Mouse (Mus musculus) heart, postnatal 0 days (tissue): ENCODE data around the gene Tshz2. TPM values are rescaled to one million over a fixed set of nuclear protein-coding genes. Genes with fewer than 3 reads are reported as not detected.
A peak's percentile ranks its signal among the peaks of the same experiment; 100 is the strongest.

Experiments used
- ATAC-seq: fragments of 200-750 bp; cut with Nextera tagmentation; 2 replicates; pipeline ENCODE4 v1.8.0; 2017; ENCODE audit warnings: low read depth, moderate number of reproducible peaks, moderate library complexity; ENCODE audit not compliant: insufficient read depth
- DNase-seq: peaks from one replicate; pipeline ENCODE4 v3.0.0-alpha.2; 2016; ENCODE audit warnings: low spot score
- H3K27ac ChIP-seq: fragments of 300-500 bp; sonication (generic); 2 replicates; pipeline ENCODE4 v1.5.1; 2014; ENCODE audit warnings: low read depth, mild to moderate bottlenecking
- H3K27me3 ChIP-seq: fragments of 300-500 bp; sonication (generic); 2 replicates; pipeline ENCODE4 v1.6.1; 2014; ENCODE audit warnings: low read length, mixed read lengths; ENCODE audit not compliant: control insufficient read depth, insufficient read depth
- H3K36me3 ChIP-seq: fragments of 300-500 bp; sonication (generic); replicated peaks from 2 replicates; pipeline ENCODE4 v1.6.1; 2014; ENCODE audit warnings: low read length, mixed read lengths; ENCODE audit not compliant: control insufficient read depth, insufficient read depth
- H3K4me1 ChIP-seq: fragments of 300-500 bp; sonication (generic); 2 replicates; pipeline ENCODE4 v1.6.1; 2014; ENCODE audit warnings: antibody characterized with exemption; ENCODE audit not compliant: control insufficient read depth, insufficient read depth
- H3K4me2 ChIP-seq: fragments of 300-500 bp; sonication (generic); 2 replicates; pipeline ENCODE4 v1.6.1; 2014; ENCODE audit warnings: low read depth, mild to moderate bottlenecking, low read length, moderate library complexity
- H3K4me3 ChIP-seq: fragments of 300-500 bp; sonication (generic); 2 replicates; pipeline ENCODE4 v1.5.1; 2014; ENCODE audit warnings: low read depth, low read length
- H3K9ac ChIP-seq: fragments of 300-500 bp; sonication (generic); replicated peaks from 2 replicates; pipeline ENCODE4 v1.6.1; 2014; ENCODE audit warnings: low read depth, low read length, mixed read lengths
- H3K9me3 ChIP-seq: fragments of 300-500 bp; sonication (generic); replicated peaks from 2 replicates; pipeline ENCODE4 v1.6.1; 2016; ENCODE audit warnings: low read length; ENCODE audit not compliant: control insufficient read depth
- CTCF ChIP-seq: IDR thresholded peaks from 2 replicates; pipeline ENCODE4 v1.5.1; 2016; ENCODE audit warnings: antibody characterized with exemption, control low read depth, low read depth
- EP300 ChIP-seq: IDR thresholded peaks from 2 replicates; pipeline ENCODE4 v1.6.1; 2016; ENCODE audit warnings: antibody characterized with exemption, low read depth
- WGBS: fragments of 180-500 bp; shearing (Covaris S2); extraction: QIAGEN DNeasy Blood & Tissue Kit; methylation state at CpG from one replicate; pipeline ENCODE4 v1.1.7; 2014; 5-methylcytosine and 5-hydroxymethylcytosine counted together
- polyA plus RNA-seq: library from polyadenylated mRNA; unstranded; fragments of >200 nt; fragmentation: Nextera tagmentation; extraction: Ambion mirVana; gene quantifications from 2 replicates; pipeline ENCODE4 v1.2.1, GENCODE M21; 2015
- total RNA-seq: library from RNA; depleted of rRNA; stranded (reverse); fragments of >200 nt; gene quantifications from 2 replicates; pipeline ENCODE4 v1.2.3, GENCODE M21; 2014; ENCODE audit warnings: low replicate concordance

Tshz2 gene
- total and polyA plus RNA-seq, 2 experiments from 2014 or later, result 2.8 to 7.8 TPM

GRCm38 (mm10) chr2:170046371-170047145 lies 413.7 kb downstream of the Tshz2 start:
- no peaks in the 10 kb centered on the region for H3K9me3 ChIP-seq
- no peak for ATAC-seq
- H3K4me3 ChIP-seq, result no peak overlapping the region
- DNase-seq, result no peak
- H3K27me3 ChIP-seq, result no peaks in the 10 kb centered on the region
- WGBS, result 84% methylated on average over 9 of the region's 9 CpGs
- no peak for TF ChIP-seq EP300
- TF ChIP-seq CTCF, result no peak
- no peak overlapping the region for H3K9ac ChIP-seq
- H3K27ac ChIP-seq, result no peak overlapping the region
- no peaks in the 10 kb centered on the region for H3K4me1 ChIP-seq
- H3K4me2 ChIP-seq, result no peak overlapping the region
- H3K36me3 ChIP-seq, result no peaks in the 10 kb centered on the region

DNA sequence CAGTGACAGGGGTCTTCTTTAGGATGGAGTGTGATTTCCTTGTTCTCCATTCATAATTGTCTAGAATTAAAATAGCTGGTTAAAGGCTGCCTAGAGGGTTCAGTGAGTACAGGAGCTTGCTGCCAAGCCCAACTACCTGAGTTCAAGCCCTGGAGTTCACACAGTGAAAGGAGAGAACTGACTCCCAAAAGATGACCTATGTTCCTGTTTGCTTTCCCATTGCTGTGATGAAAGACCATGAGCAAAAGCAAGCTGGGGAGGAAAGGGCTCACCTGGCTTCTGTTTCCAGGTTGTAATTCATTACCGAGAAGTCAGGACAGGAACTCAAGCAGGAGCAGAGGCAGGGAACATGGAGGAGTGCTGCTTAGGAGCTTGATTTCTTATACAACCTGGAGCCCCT lies 416.0 kb downstream of the Tshz2 start:
- no peak overlapping the region for H3K4me2 ChIP-seq
- 89% methylated on average over 1 of the region's 1 CpGs for WGBS
- DNase-seq (no peak), ATAC-seq (no peak)
- TF ChIP-seq CTCF (no peak), EP300 (no peak)
- H3K36me3 ChIP-seq, result no peaks in the 10 kb centered on the region
- H3K9ac ChIP-seq, result no peak overlapping the region
- H3K27me3 ChIP-seq, result no peaks in the 10 kb centered on the region
- H3K27ac ChIP-seq, result no peak overlapping the region
- H3K4me1 ChIP-seq, result no peaks in the 10 kb centered on the region
- H3K9me3 ChIP-seq, result no peaks in the 10 kb centered on the region
- H3K4me3 ChIP-seq, result no peak overlapping the region

GRCm38 (mm10) chr2:170050651-170051050 lies 417.8 kb downstream of the Tshz2 start:
- H3K4me1 ChIP-seq, result no peaks in the 10 kb centered on the region
- DNase-seq, result no peak
- H3K4me3 ChIP-seq, result no peak overlapping the region
- H3K27ac ChIP-seq, result no peak overlapping the region
- H3K27me3 ChIP-seq, result no peaks in the 10 kb centered on the region
- no peaks in the 10 kb centered on the region for H3K36me3 ChIP-seq
- H3K9me3 ChIP-seq, result no peaks in the 10 kb centered on the region
- H3K4me2 ChIP-seq, result no peak overlapping the region
- no peak for ATAC-seq
- no peak overlapping the region for H3K9ac ChIP-seq
- 36% methylated on average over 5 of the region's 5 CpGs for WGBS
- no peak for TF ChIP-seq CTCF

GRCm38 (mm10) chr2:170051441-170051840 lies 418.6 kb downstream of the Tshz2 start:
- Histone ChIP-seq H3K4me2 (no peak overlapping the region), H3K4me1 (no peaks in the 10 kb centered on the region), H3K9me3 (no peaks in the 10 kb centered on the region), H3K4me3 (no peak overlapping the region), H3K36me3 (no peaks in the 10 kb centered on the region), H3K27ac (no peak overlapping the region), H3K9ac (no peak overlapping the region), H3K27me3 (no peaks in the 10 kb centered on the region)
- ATAC-seq, result no peak
- no peak for DNase-seq
- 90% methylated on average over 6 of the region's 6 CpGs for WGBS
- no peak for TF ChIP-seq CTCF
- no peak for TF ChIP-seq EP300

- no peak for TF ChIP-seq CTCF
- no peak for TF ChIP-seq EP300
- Histone ChIP-seq H3K9ac (no peak overlapping the region), H3K27me3 (no peaks in the 10 kb centered on the region), H3K4me3 (no peak overlapping the region), H3K36me3 (no peaks in the 10 kb centered on the region), H3K9me3 (no peaks in the 10 kb centered on the region), H3K4me1 (no peaks in the 10 kb centered on the region), H3K27ac (no peak overlapping the region), H3K4me2 (no peak overlapping the region)
- no peak for ATAC-seq
- DNase-seq, result no peak
- WGBS, result 75% methylated on average over 12 of the region's 12 CpGs
Measured at GRCm38 (mm10) chr2:170054943-170055342, 422.1 kb downstream of the Tshz2 start.

DNA sequence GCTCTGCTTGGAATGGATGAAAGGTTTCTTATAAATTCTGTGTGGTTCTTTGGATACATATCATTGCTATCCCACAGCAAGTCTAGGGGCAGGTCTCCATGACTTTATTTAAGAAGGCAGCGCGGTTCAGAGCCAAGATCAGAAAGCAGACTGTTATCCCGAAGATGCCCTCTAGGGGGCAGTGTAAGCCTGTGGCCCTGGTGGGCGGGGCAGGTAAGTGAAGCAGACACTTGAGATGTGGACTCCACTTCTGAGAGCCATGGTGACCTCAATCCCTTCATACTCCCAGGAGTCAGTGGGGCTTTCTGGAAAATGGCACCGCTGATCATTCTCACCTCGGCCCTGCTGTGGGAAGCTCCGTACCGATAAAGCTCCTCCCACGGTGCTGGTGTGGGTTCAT lies 422.6 kb downstream of the Tshz2 start:
- Histone ChIP-seq H3K9ac (no peak overlapping the region), H3K4me2 (no peak overlapping the region), H3K27me3 (no peaks in the 10 kb centered on the region), H3K27ac (no peak overlapping the region), H3K4me1 (no peaks in the 10 kb centered on the region), H3K36me3 (no peaks in the 10 kb centered on the region), H3K9me3 (no peaks in the 10 kb centered on the region), H3K4me3 (no peak overlapping the region)
- TF ChIP-seq CTCF (peak; percentile 62), EP300 (no peak)
- DNase-seq (no peak), ATAC-seq (0 out of 2 replicates have a peak, but pooled peaks have one; percentile 27)
- 22% methylated on average over 9 of the region's 9 CpGs for WGBS
